Mouse (Mus musculus) intestine, postnatal 0 days (tissue): ENCODE results near the gene Fbxl3. TPM values are rescaled to one million over a fixed set of nuclear protein-coding genes. Genes with fewer than 3 reads are reported as not detected.

Experiments
- ATAC-seq: fragments of 200-750 bp; cut with Nextera tagmentation; 2 replicates; pipeline ENCODE4 v1.8.0; 2017; ENCODE audit warnings: mild to moderate bottlenecking, moderate TSS enrichment, moderate library complexity
- H3K27ac ChIP-seq: fragments of 300-500 bp; sonication (generic); 2 replicates; pipeline ENCODE4 v1.5.1; 2014; ENCODE audit warnings: mild to moderate bottlenecking, low read depth, low read length, moderate library complexity
- H3K27me3 ChIP-seq: fragments of 300-500 bp; sonication (generic); replicated peaks from 2 replicates; pipeline ENCODE4 v1.6.1; 2014; ENCODE audit warnings: low read length, mixed read lengths; ENCODE audit not compliant: control insufficient read depth, insufficient read depth
- H3K36me3 ChIP-seq: fragments of 300-500 bp; sonication (generic); 2 replicates; pipeline ENCODE4 v1.6.1; 2014; ENCODE audit warnings: mild to moderate bottlenecking, moderate library complexity; ENCODE audit not compliant: control insufficient read depth, insufficient read depth
- H3K4me1 ChIP-seq: fragments of 300-500 bp; sonication (generic); replicated peaks from 2 replicates; pipeline ENCODE4 v1.6.1; 2014; ENCODE audit warnings: antibody characterized with exemption, low read length, mixed read lengths; ENCODE audit not compliant: control insufficient read depth, insufficient read depth
- H3K4me2 ChIP-seq: fragments of 300-500 bp; sonication (generic); replicated peaks from 2 replicates; pipeline ENCODE4 v1.6.1; 2014; ENCODE audit warnings: low read depth, mild to moderate bottlenecking, moderate library complexity
- H3K4me3 ChIP-seq: fragments of 300-500 bp; sonication (generic); 2 replicates; pipeline ENCODE4 v1.5.1; 2014; ENCODE audit warnings: low read depth, low read length
- H3K9ac ChIP-seq: fragments of 300-500 bp; sonication (generic); 2 replicates; pipeline ENCODE4 v1.6.1; 2014; ENCODE audit warnings: mild to moderate bottlenecking, low read depth, low read length
- H3K9me3 ChIP-seq: fragments of 300-500 bp; sonication (generic); 2 replicates; pipeline ENCODE4 v1.6.1; 2016; ENCODE audit warnings: mixed run types; ENCODE audit not compliant: control insufficient read depth
- CTCF ChIP-seq: sonication (generic); IDR thresholded peaks from 2 replicates; pipeline ENCODE4 v1.5.1; 2016; ENCODE audit warnings: low read depth, mild to moderate bottlenecking, control low read depth, antibody characterized with exemption, moderate library complexity
- WGBS: fragments of 180-500 bp; shearing (Covaris S2); extraction: QIAGEN DNeasy Blood & Tissue Kit; methylation state at CpG from one replicate; pipeline ENCODE4 v1.1.7; 2014; 5-methylcytosine and 5-hydroxymethylcytosine counted together
- polyA plus RNA-seq: library from polyadenylated mRNA; unstranded; fragments of >200 nt; fragmentation: Nextera tagmentation; extraction: Ambion mirVana; gene quantifications from 2 replicates; pipeline ENCODE4 v1.2.1, GENCODE M21; 2015

Fbxl3 gene
- polyA plus RNA-seq, 1 experiment from 2014 or later = 22.1 TPM

DNA sequence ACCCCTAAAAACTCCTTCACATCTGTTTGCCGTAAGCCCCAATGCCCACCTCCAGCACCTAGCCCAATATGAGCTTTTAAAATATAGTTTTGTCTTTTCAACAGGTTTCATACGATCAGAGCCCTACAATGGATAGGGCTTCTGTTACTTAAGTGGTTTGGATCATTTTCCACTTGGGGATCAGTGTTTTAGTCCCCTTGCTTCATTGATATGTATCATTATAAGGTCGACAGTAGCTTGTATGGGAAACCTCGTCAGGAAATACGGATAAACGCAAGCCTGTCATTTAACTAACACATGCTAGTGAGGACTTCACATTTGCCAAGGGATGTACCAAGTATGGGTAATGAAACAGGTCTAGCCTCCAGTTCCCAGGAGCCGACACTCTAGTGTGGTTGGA is 42.8 kb downstream of the Fbxl3 start:
- no peak overlapping the region for H3K27ac ChIP-seq
- no peak overlapping the region for H3K9ac ChIP-seq
- no peak overlapping the region for H3K4me2 ChIP-seq
- H3K4me1 ChIP-seq = no peaks in the 10 kb centered on the region
- H3K9me3 ChIP-seq = no peaks in the 10 kb centered on the region
- no peak for ATAC-seq
- H3K27me3 ChIP-seq = no peaks in the 10 kb centered on the region
- no peak for TF ChIP-seq CTCF
- H3K4me3 ChIP-seq = no peak overlapping the region
- WGBS = 89% methylated on average over 7 of the region's 7 CpGs
- no peaks in the 10 kb centered on the region for H3K36me3 ChIP-seq

DNA sequence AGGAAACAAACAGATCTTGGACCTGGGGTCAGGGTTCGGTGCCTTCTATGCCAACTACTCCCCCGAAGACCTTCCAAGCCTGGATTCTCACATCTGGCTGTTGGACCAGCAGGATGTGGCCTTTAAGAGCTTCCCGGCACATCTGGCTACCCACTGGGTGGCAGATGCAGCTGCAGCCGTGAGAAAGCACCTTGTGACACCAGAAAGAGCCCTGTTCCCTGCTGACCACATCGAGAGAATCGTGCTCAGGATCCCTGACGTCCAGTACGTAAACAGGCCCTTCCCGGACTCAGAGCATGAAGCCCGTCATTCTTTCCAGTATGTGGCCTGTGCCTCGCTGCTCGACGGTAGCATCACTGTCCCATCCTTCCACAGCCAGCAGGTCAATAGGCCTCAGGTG is 44.6 kb downstream of the Fbxl3 start:
- Histone ChIP-seq H3K27ac (no peak overlapping the region), H3K4me2 (no peak overlapping the region), H3K27me3 (no peaks in the 10 kb centered on the region), H3K9me3 (no peaks in the 10 kb centered on the region), H3K36me3 (no peaks in the 10 kb centered on the region), H3K9ac (no peak overlapping the region), H3K4me3 (no peak overlapping the region), H3K4me1 (no peaks in the 10 kb centered on the region)
- TF ChIP-seq CTCF = no peak
- ATAC-seq = no peak
- WGBS = 83% methylated on average over 13 of the region's 13 CpGs

DNA sequence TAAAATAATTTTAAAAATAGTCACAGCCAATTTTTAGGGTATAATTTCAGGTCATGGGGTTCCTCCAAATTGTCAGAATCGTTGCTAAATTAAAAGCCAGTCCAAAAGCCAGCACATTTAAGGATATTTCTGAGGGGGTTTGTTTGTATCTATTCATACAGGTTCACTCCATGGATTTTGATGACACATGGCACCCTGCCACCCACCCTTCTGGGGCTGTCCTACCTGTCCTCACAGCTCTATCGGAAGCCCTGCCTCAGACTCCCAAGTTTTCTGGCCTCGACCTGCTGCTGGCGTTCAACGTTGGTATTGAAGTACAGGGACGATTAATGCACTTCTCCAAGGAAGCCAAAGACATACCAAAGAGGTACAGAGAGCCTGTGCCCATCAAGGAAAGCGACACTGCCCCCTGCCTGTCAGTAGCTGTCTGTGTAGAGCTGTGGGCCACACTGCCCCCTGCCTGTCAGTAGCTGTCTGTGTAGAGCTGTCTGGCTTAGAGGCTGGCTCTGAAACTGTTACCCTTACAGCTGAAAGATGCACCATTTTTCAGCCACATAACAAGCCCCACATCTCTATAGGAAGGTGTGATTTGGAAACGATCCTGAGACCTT is 48.1 kb downstream of the Fbxl3 start:
- no peaks in the 10 kb centered on the region for H3K4me1 ChIP-seq
- H3K9me3 ChIP-seq = no peaks in the 10 kb centered on the region
- 40% methylated on average over 8 of the region's 8 CpGs for WGBS
- no peak overlapping the region for H3K4me3 ChIP-seq
- H3K4me2 ChIP-seq = no peak overlapping the region
- no peak overlapping the region for H3K27ac ChIP-seq
- no peaks in the 10 kb centered on the region for H3K36me3 ChIP-seq
- no peaks in the 10 kb centered on the region for H3K27me3 ChIP-seq
- H3K9ac ChIP-seq = no peak overlapping the region
- ATAC-seq = peak; percentile 60
- peak; percentile 99 for TF ChIP-seq CTCF

DNA sequence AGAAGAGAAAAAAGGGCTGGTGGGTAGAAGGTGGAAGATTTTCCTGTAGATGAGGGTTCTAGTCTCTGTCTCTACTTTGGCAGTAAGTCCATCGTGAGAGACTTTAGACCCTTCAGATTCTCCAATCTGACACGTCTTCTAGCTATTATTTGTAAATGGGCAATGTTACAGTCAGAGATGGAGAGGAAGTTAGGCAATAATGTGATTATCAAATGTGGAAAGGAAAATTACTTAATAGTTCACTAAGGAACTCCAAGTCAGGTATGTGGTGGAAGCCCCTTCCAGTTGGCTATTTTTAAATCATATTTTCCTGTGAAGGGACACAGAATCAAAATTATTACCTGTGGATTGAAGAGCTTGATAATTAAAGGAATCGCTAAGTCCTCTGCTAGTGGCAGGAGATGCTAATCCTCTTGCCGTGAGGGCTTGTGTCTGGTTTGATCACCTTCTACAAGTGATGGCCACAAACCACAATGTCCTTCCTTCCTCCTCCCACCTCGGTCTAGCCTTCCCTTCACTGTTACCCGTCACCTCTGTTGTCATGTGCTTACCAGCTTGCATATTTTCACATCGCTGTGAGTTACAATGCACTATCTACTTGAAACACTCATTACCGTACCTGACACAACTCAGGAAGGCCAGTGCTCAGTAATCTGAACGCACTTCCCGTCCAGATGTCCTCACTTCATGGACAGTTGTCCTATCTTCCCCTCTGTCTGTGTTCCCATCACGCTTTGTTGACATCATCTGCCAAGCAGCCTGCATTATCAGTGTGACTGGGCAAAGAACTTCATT is 50.9 kb downstream of the Fbxl3 start:
- ATAC-seq = no peak
- Histone ChIP-seq H3K4me3 (no peak overlapping the region), H3K9me3 (no peaks in the 10 kb centered on the region), H3K4me2 (no peak overlapping the region), H3K27me3 (no peaks in the 10 kb centered on the region), H3K4me1 (no peaks in the 10 kb centered on the region), H3K27ac (no peak overlapping the region), H3K9ac (no peak overlapping the region), H3K36me3 (no peaks in the 10 kb centered on the region)
- 86% methylated on average over 11 of the region's 11 CpGs for WGBS
- TF ChIP-seq CTCF = no peak

GRCm38 (mm10) chr14:103046677-103047076 is 52.7 kb downstream of the Fbxl3 start, which contains the start of gene Acod1:
Gene Acod1, plus strand, starts transcription at chr14:103046977.
- Histone ChIP-seq H3K9me3 (no peaks in the 10 kb centered on the region), H3K4me2 (no peak within 1 kb of the TSS), H3K27me3 (no peaks in the 10 kb centered on the region), H3K4me1 (no peaks in the 10 kb centered on the region), H3K36me3 (no peaks in the 10 kb centered on the region), H3K4me3 (no peak within 1 kb of the TSS), H3K9ac (no peak within 1 kb of the TSS), H3K27ac (no peak within 1 kb of the TSS)
- no peak for ATAC-seq
- TF ChIP-seq CTCF = no peak
- WGBS = 68% methylated on average over 2 of the region's 2 CpGs

GRCm38 (mm10) chr14:103037016-103037415 is 62.4 kb downstream of the Fbxl3 start:
- 74% methylated on average over 3 of the region's 3 CpGs for WGBS
- TF ChIP-seq CTCF = no peak
- ATAC-seq = no peak
- no peaks in the 10 kb centered on the region for H3K36me3 ChIP-seq
- no peaks in the 10 kb centered on the region for H3K9me3 ChIP-seq
- H3K4me3 ChIP-seq = no peak overlapping the region
- no peaks in the 10 kb centered on the region for H3K27me3 ChIP-seq
- H3K4me1 ChIP-seq = no peaks in the 10 kb centered on the region
- no peak overlapping the region for H3K4me2 ChIP-seq
- no peak overlapping the region for H3K27ac ChIP-seq
- H3K9ac ChIP-seq = no peak overlapping the region
